Mouse (Mus musculus) kidney, adult 2 months (tissue): ENCODE results near the gene Abat.

Source experiments
- CTCF ChIP-seq: fragments of 200-500 bp; conservative IDR thresholded peaks from 2 replicates; pipeline ENCODE4 v1.5.1; 2011; ENCODE audit warnings: low read depth, mild to moderate bottlenecking, control low read depth, low read length, moderate library complexity, mixed read lengths; ENCODE audit not compliant: insufficient read depth, insufficient read length
- POLR2A ChIP-seq: fragments of 200-500 bp; IDR thresholded peaks from one replicate; pipeline ENCODE4 v1.6.1; 2011; ENCODE audit warnings: low read depth, low read length, control low read depth

DNA sequence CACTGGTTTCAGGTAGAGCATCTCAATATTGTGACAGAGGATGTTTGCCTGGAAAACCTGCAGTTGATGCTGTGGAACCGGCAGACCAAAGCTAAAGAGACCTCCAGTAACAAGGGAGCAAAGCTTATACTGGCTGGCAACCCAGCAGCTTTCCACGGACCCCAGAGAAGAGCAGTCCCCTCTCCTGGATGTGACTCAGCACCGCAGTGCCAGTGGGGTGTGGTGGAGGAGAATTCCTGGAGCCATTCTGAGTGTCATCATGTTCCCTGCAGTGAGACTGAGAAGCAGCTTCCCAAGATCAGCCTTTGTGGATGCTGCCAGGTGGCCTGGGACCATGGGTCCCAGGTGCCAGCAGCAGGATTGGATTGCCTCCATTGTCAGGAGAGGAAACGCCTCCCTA, 99.8 kb downstream of the Abat start:
- no peak for TF ChIP-seq POLR2A
- TF ChIP-seq CTCF = no peak
